In the genomic region with DNA sequence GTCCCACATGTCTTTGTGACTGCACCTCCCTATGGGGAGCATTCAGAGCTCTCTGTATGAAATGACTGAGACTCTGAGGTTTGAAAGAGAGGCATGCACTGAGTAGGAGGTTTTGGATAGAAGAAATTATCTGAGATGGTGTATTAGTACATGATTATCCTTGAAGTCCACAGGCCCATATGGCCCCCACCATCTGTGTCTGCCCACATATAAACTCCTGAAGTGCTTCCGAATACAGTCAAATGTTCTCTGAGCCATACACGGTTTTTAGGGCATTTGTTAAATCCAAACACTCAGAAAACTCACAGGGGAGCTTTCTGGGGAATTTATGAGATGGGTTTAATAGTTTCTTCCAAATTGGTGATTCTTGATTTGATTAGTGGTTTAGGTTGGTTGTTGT, we compare ENCODE assay signal across 25 mouse cellular contexts.
DNase-seq lines count a peak whose midpoint lies in the region; ATAC-seq and TF ChIP-seq lines count a peak whose summit lies in the region.
"Had no signal": no experiment of that assay in that cellular context is flagged by ENCODE, and none has a peak within 500 bp of the region (broad histone marks: within the 10 kb centered on the region; RNA-seq: fewer than 3 reads in every experiment).

No protein-coding gene starts in this region.

- no peak for TF ChIP-seq CTCF in left cerebral cortex, adult 2 months (IDR thresholded peaks at IDR 0.05)
- TF ChIP-seq CTCF in layer of hippocampus, adult 2 months (conservative IDR thresholded peaks at IDR 0.05) = no peak
- TF ChIP-seq CTCF in stomach, postnatal 0 days (IDR thresholded peaks at IDR 0.05; ENCODE audit: low read depth) = no peak

- H3K4me3 ChIP-seq in left cerebral cortex, adult 2 months = no peak overlapping the region
- H3K4me3 ChIP-seq in layer of hippocampus, adult 2 months = no peak overlapping the region
- no peak overlapping the region for H3K4me3 ChIP-seq in stomach, postnatal 0 days (ENCODE audit: low read depth, low read length)
- H3K4me3 ChIP-seq in heart, embryonic 12.5 days = no peak overlapping the region
- H3K4me3 ChIP-seq: kidney, embryonic 15.5 days; limb, embryonic 12.5 days; liver, embryonic 15.5 days; midbrain, embryonic 10.5 days; midbrain, embryonic 15.5 days had no signal

- no peaks in the 10 kb centered on the region for H3K36me3 ChIP-seq in stomach, postnatal 0 days (ENCODE audit: control insufficient read depth, insufficient read depth, low read length)
- no peaks in the 10 kb centered on the region for H3K36me3 ChIP-seq in heart, embryonic 12.5 days
- H3K36me3 ChIP-seq: kidney, embryonic 15.5 days; limb, embryonic 12.5 days; liver, embryonic 15.5 days; midbrain, embryonic 10.5 days; midbrain, embryonic 15.5 days had no signal

- no peak overlapping the region for H3K9ac ChIP-seq in stomach, postnatal 0 days (ENCODE audit: low read length)
- H3K9ac ChIP-seq in heart, embryonic 12.5 days = no peak overlapping the region
- H3K9ac ChIP-seq: kidney, embryonic 15.5 days; limb, embryonic 12.5 days; liver, embryonic 15.5 days; lung, embryonic 14.5 days; midbrain, embryonic 15.5 days had no signal

- ATAC-seq in stomach, postnatal 0 days (ENCODE audit: low FRiP score, low TSS enrichment) = no peak
- ATAC-seq in heart, embryonic 12.5 days (ENCODE audit: insufficient number of reproducible peaks, low FRiP score) = no peak
- ATAC-seq: CD4-positive, CD25-positive, alpha-beta regulatory T cell, adult 4 months; forebrain, embryonic 14.5 days; hindbrain, embryonic 16.5 days; midbrain, embryonic 15.5 days had no signal

- H3K4me1 ChIP-seq in stomach, postnatal 0 days (replicated peaks; ENCODE audit: control insufficient read depth, insufficient read depth) = no peaks in the 10 kb centered on the region
- H3K4me1 ChIP-seq in heart, embryonic 12.5 days (replicated peaks) = no peaks in the 10 kb centered on the region
- H3K4me1 ChIP-seq: kidney, embryonic 15.5 days; liver, embryonic 15.5 days; midbrain, embryonic 10.5 days; midbrain, embryonic 15.5 days had no signal

- 66% methylated on average over 2 of the region's 2 CpGs for WGBS in stomach, postnatal 0 days
- 65% methylated on average over 2 of the region's 2 CpGs for WGBS in heart, embryonic 12.5 days

- DNase-seq in left cerebral cortex, adult 2 months (ENCODE audit: extremely low spot score in 1 of 2, low spot score in 2 of 2) = peak; percentile 9 to 11
- DNase-seq in left cerebral cortex, adult 11 months (ENCODE audit: low spot score) = no peak
- peak; percentile 55 for DNase-seq in brain, adult 2 months (ENCODE audit: low read depth, low spot score)
- DNase-seq in layer of hippocampus, adult 2 months (ENCODE audit: low spot score in 2 of 2) = peak; percentile 17 to 36
- peak; percentile 3 to 19 for DNase-seq in left cerebral cortex, postnatal 36 days (ENCODE audit: low spot score in 2 of 2)
- no peak for DNase-seq in testis, postnatal 10 days (ENCODE audit: low spot score)
- no peak for DNase-seq in stomach, postnatal 0 days (ENCODE audit: low spot score)
- DNase-seq: adrenal gland, postnatal 25 days; cerebellum, adult 2 months; cerebellum, postnatal 25 days; gastrocnemius, postnatal 10 days; heart, postnatal 14 days; kidney, adult 18-20 months; kidney, postnatal 25 days; lung, embryonic 14.5 days; lung, postnatal 14 days had no signal

- TF ChIP-seq EP300 in stomach, postnatal 0 days (optimal IDR thresholded peaks at IDR 0.05) = no peak

- H3K27ac ChIP-seq in left cerebral cortex, adult 2 months = no peak overlapping the region
- peak overlapping the region; percentile 32; the same call in 1 of the 2 replicates for H3K27ac ChIP-seq in layer of hippocampus, adult 2 months
- no peak overlapping the region for H3K27ac ChIP-seq in stomach, postnatal 0 days (replicated peaks)
- H3K27ac ChIP-seq in heart, embryonic 12.5 days (ENCODE audit: poor library complexity, severe bottlenecking) = no peak overlapping the region
- H3K27ac ChIP-seq: kidney, embryonic 15.5 days; limb, embryonic 12.5 days; liver, embryonic 15.5 days; midbrain, embryonic 10.5 days; midbrain, embryonic 15.5 days had no signal

- H3K27me3 ChIP-seq in stomach, postnatal 0 days (ENCODE audit: control insufficient read depth, insufficient read depth, low read length) = no peaks in the 10 kb centered on the region
- H3K27me3 ChIP-seq in heart, embryonic 12.5 days (replicated peaks) = no peaks in the 10 kb centered on the region
- H3K27me3 ChIP-seq: kidney, embryonic 15.5 days; limb, embryonic 12.5 days; liver, embryonic 15.5 days; midbrain, embryonic 15.5 days had no signal

- intact Hi-C loops in left cerebral cortex, adult 2 months (cut with DNase I) = no loop called here
- intact Hi-C loops in left cerebral cortex, postnatal 36 days (cut with DNase I) = no loop called here

- H3K4me2 ChIP-seq in stomach, postnatal 0 days (replicated peaks; ENCODE audit: low read depth) = no peak overlapping the region
- H3K4me2 ChIP-seq in heart, embryonic 12.5 days = no peak overlapping the region
- H3K4me2 ChIP-seq: kidney, embryonic 15.5 days; limb, embryonic 12.5 days; liver, embryonic 15.5 days; lung, embryonic 14.5 days; midbrain, embryonic 15.5 days had no signal

- no peaks in the 10 kb centered on the region for H3K9me3 ChIP-seq in stomach, postnatal 0 days (ENCODE audit: control insufficient read depth, low read length)
- no peaks in the 10 kb centered on the region for H3K9me3 ChIP-seq in heart, embryonic 12.5 days (replicated peaks)
- H3K9me3 ChIP-seq: kidney, embryonic 15.5 days; limb, embryonic 12.5 days; liver, embryonic 15.5 days; midbrain, embryonic 10.5 days; midbrain, embryonic 15.5 days had no signal

Comparison
In these comparisons a context has a peak if more than half of its experiments do, and no peak if none do; other contexts are left out.
1. DNase-seq: peak in left cerebral cortex, adult 2 months (2 of 2), brain, adult 2 months (single experiment), layer of hippocampus, adult 2 months (2 of 2) and left cerebral cortex, postnatal 36 days (2 of 2); none in left cerebral cortex, adult 11 months (single experiment), testis, postnatal 10 days (single experiment) and stomach, postnatal 0 days (single experiment).